Mouse (Mus musculus) heart, postnatal 0 days (tissue): ENCODE results near the gene Irf2bp1. TPM values are rescaled to one million over a fixed set of nuclear protein-coding genes. Genes with fewer than 3 reads are reported as not detected.

Experiments used
- ATAC-seq: fragments of 200-750 bp; cut with Nextera tagmentation; 2 replicates; pipeline ENCODE4 v1.8.0; 2017; ENCODE audit warnings: low read depth, moderate number of reproducible peaks, moderate library complexity; ENCODE audit not compliant: insufficient read depth
- DNase-seq: peaks from one replicate; pipeline ENCODE4 v3.0.0-alpha.2; 2016; ENCODE audit warnings: low spot score
- H3K27ac ChIP-seq: fragments of 300-500 bp; sonication (generic); 2 replicates; pipeline ENCODE4 v1.5.1; 2014; ENCODE audit warnings: low read depth, mild to moderate bottlenecking
- H3K27me3 ChIP-seq: fragments of 300-500 bp; sonication (generic); 2 replicates; pipeline ENCODE4 v1.6.1; 2014; ENCODE audit warnings: low read length, mixed read lengths; ENCODE audit not compliant: control insufficient read depth, insufficient read depth
- H3K36me3 ChIP-seq: fragments of 300-500 bp; sonication (generic); replicated peaks from 2 replicates; pipeline ENCODE4 v1.6.1; 2014; ENCODE audit warnings: low read length, mixed read lengths; ENCODE audit not compliant: control insufficient read depth, insufficient read depth
- H3K4me1 ChIP-seq: fragments of 300-500 bp; sonication (generic); 2 replicates; pipeline ENCODE4 v1.6.1; 2014; ENCODE audit warnings: antibody characterized with exemption; ENCODE audit not compliant: control insufficient read depth, insufficient read depth
- H3K4me2 ChIP-seq: fragments of 300-500 bp; sonication (generic); 2 replicates; pipeline ENCODE4 v1.6.1; 2014; ENCODE audit warnings: low read depth, mild to moderate bottlenecking, low read length, moderate library complexity
- H3K4me3 ChIP-seq: fragments of 300-500 bp; sonication (generic); 2 replicates; pipeline ENCODE4 v1.5.1; 2014; ENCODE audit warnings: low read depth, low read length
- H3K9ac ChIP-seq: fragments of 300-500 bp; sonication (generic); replicated peaks from 2 replicates; pipeline ENCODE4 v1.6.1; 2014; ENCODE audit warnings: low read depth, low read length, mixed read lengths
- H3K9me3 ChIP-seq: fragments of 300-500 bp; sonication (generic); replicated peaks from 2 replicates; pipeline ENCODE4 v1.6.1; 2016; ENCODE audit warnings: low read length; ENCODE audit not compliant: control insufficient read depth
- CTCF ChIP-seq: IDR thresholded peaks from 2 replicates; pipeline ENCODE4 v1.5.1; 2016; ENCODE audit warnings: antibody characterized with exemption, control low read depth, low read depth
- EP300 ChIP-seq: IDR thresholded peaks from 2 replicates; pipeline ENCODE4 v1.6.1; 2016; ENCODE audit warnings: antibody characterized with exemption, low read depth
- WGBS: fragments of 180-500 bp; shearing (Covaris S2); extraction: QIAGEN DNeasy Blood & Tissue Kit; methylation state at CpG from one replicate; pipeline ENCODE4 v1.1.7; 2014; 5-methylcytosine and 5-hydroxymethylcytosine counted together
- polyA plus RNA-seq: library from polyadenylated mRNA; unstranded; fragments of >200 nt; fragmentation: Nextera tagmentation; extraction: Ambion mirVana; gene quantifications from 2 replicates; pipeline ENCODE4 v1.2.1, GENCODE M21; 2015
- total RNA-seq: library from RNA; depleted of rRNA; stranded (reverse); fragments of >200 nt; gene quantifications from 2 replicates; pipeline ENCODE4 v1.2.3, GENCODE M21; 2014; ENCODE audit warnings: low replicate concordance

The Irf2bp1 gene
- total and polyA plus RNA-seq, 2 experiments from 2014 or later, result 7.1 to 51.3 TPM

- Histone ChIP-seq H3K27ac (no peak within 1 kb of the TSS), H3K4me2 (peak within 1 kb of the TSS; percentile 89), H3K9ac (peak within 1 kb of the TSS; percentile 10; the same call in 1 of the 2 replicates), H3K27me3 (peaks cover 19% of the 10 kb centered on the region; the same call in 1 of the 2 replicates), H3K4me3 (peak within 1 kb of the TSS; percentile 56), H3K9me3 (no peaks in the 10 kb centered on the region), H3K36me3 (0 out of 2 replicates have a peak, but pooled peaks cover 4% of the 10 kb centered on the region), H3K4me1 (peaks cover 5% of the 10 kb centered on the region)
- peak; percentile 100 for DNase-seq
- TF ChIP-seq EP300, result no peak
- TF ChIP-seq CTCF, result no peak
- peak; percentile 96 for ATAC-seq
- WGBS, result under 1% methylated on average over 37 of the region's 37 CpGs
Observed at GRCm38 (mm10) chr7:18990601-18991295, 13.1 kb upstream of the Irf2bp1 start, which contains the start of gene Mypop. TSS of gene Mypop (plus strand) at chr7:18991245.

- Histone ChIP-seq H3K4me3 (peak overlapping the region; percentile 56), H3K4me1 (peaks cover 5% of the 10 kb centered on the region), H3K4me2 (peak overlapping the region; percentile 89), H3K27ac (no peak overlapping the region), H3K36me3 (0 out of 2 replicates have a peak, but pooled peaks cover 12% of the 10 kb centered on the region), H3K27me3 (peaks cover 19% of the 10 kb centered on the region; the same call in 1 of the 2 replicates), H3K9ac (peak overlapping the region; percentile 10; the same call in 1 of the 2 replicates), H3K9me3 (no peaks in the 10 kb centered on the region)
- TF ChIP-seq CTCF, result no peak
- TF ChIP-seq EP300, result no peak
- DNase-seq (no peak), ATAC-seq (no peak)
- WGBS, result under 1% methylated on average over 59 of the region's 59 CpGs
Observed at GRCm38 (mm10) chr7:18991660-18992293, 12.1 kb upstream of the Irf2bp1 start.

- TF ChIP-seq CTCF, result no peak
- no peak for TF ChIP-seq EP300
- H3K9ac ChIP-seq, result peak overlapping the region; percentile 10; the same call in 1 of the 2 replicates
- peak overlapping the region; percentile 56 for H3K4me3 ChIP-seq
- 4% methylated on average over 30 of the region's 31 CpGs for WGBS
- ATAC-seq, result no peak
- no peaks in the 10 kb centered on the region for H3K9me3 ChIP-seq
- peaks cover 5% of the 10 kb centered on the region for H3K4me1 ChIP-seq
- no peak for DNase-seq
- 0 out of 2 replicates have a peak, but pooled peaks cover 12% of the 10 kb centered on the region for H3K36me3 ChIP-seq
- H3K4me2 ChIP-seq, result peak overlapping the region; percentile 89
- H3K27ac ChIP-seq, result no peak overlapping the region
- H3K27me3 ChIP-seq, result peaks cover 19% of the 10 kb centered on the region; the same call in 1 of the 2 replicates
Observed at GRCm38 (mm10) chr7:18992294-18992675, 11.6 kb upstream of the Irf2bp1 start.

GRCm38 (mm10) chr7:18993036-18993435, 10.8 kb upstream of the Irf2bp1 start:
- Histone ChIP-seq H3K27me3 (peaks cover 19% of the 10 kb centered on the region; the same call in 1 of the 2 replicates), H3K9me3 (no peaks in the 10 kb centered on the region), H3K4me2 (no peak overlapping the region), H3K27ac (no peak overlapping the region), H3K4me1 (peaks cover 5% of the 10 kb centered on the region), H3K9ac (no peak overlapping the region), H3K4me3 (no peak overlapping the region), H3K36me3 (0 out of 2 replicates have a peak, but pooled peaks cover 12% of the 10 kb centered on the region)
- DNase-seq (no peak), ATAC-seq (no peak)
- WGBS, result 93% methylated on average over 5 of the region's 5 CpGs
- TF ChIP-seq CTCF, result no peak
- no peak for TF ChIP-seq EP300

- H3K27ac ChIP-seq, result no peak overlapping the region
- no peaks in the 10 kb centered on the region for H3K27me3 ChIP-seq
- H3K9ac ChIP-seq, result no peak overlapping the region
- H3K4me2 ChIP-seq, result no peak overlapping the region
- TF ChIP-seq CTCF, result no peak; the same call in 1 of the 2 replicates
- TF ChIP-seq EP300, result no peak
- H3K4me1 ChIP-seq, result no peaks in the 10 kb centered on the region
- DNase-seq (no peak), ATAC-seq (no peak)
- WGBS, result 38% methylated on average over 9 of the region's 9 CpGs
- H3K36me3 ChIP-seq, result 0 out of 2 replicates have a peak, but pooled peaks cover 12% of the 10 kb centered on the region
- no peak overlapping the region for H3K4me3 ChIP-seq
- H3K9me3 ChIP-seq, result no peaks in the 10 kb centered on the region
Observed at GRCm38 (mm10) chr7:18998835-18999234, 5.0 kb upstream of the Irf2bp1 start.
